Mouse (Mus musculus): ENCODE measurements around the gene Comp.

Comp gene

DNA sequence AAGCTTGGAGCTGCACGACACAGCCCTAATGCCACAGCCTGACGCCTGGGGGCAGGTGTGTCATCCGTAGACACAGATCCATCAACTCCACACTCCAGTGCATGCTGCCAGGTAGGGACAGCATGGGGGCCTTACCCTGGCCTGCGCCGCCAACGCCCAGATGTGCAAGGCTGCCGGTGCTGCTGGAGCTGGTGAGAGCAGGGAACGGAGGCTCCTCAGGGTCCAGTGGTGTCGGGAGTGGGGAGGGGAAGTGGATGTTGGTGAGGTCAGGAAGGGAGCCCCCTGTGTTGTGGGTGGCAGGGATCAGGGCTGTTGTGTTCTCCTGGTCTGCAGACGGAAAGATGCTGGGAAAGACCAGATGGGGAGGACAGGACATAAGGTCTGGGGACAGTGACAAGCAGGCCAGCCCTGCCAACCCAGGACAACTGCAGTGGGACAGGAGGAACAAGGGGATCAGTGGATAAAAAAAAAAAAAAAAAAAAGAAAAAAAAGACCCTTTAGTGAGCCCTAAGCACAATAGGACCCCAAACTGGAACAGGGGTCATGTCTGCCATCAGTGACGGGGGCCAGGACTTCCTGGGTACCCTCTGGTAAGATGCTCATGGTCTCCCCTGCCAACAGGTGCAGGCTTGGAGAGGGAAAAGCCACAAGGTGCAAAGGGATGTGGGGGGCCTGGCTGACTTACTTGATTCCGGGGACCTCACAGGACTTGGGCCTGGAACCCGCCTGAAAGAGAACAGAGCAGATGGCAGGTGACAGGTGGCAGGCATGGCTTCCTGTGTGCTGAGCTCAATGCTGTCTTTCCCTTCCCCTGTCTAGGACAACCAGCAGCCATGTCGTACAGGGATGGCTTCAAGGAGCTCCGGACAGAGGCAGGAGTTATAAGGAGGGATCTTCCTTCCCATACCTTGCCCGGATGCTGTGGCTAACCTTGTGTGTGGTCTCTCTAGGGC, 24.5 kb downstream of the Comp start:
- no peak for DNase-seq (ENCODE audit: low spot score)

DNA sequence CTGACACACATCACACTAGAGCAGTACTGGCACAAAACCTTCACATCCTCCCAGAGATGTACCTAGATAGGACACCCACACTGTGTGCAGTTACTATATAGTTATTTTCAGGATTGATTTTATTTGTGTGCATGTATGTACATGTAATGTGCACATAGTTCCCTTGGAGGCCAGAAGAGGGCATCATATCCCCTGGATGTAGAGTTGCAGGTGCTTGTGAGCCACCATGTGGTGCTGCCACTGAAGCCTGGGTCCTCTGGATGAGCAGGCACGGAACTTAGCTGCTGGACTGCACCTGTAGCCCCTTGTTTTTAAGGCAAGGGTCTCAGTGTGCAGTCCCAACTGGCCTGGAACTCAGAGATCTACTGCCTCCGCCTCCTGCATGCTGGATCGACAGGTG, 30.9 kb downstream of the Comp start:
- no peak for DNase-seq (ENCODE audit: low spot score)

DNA sequence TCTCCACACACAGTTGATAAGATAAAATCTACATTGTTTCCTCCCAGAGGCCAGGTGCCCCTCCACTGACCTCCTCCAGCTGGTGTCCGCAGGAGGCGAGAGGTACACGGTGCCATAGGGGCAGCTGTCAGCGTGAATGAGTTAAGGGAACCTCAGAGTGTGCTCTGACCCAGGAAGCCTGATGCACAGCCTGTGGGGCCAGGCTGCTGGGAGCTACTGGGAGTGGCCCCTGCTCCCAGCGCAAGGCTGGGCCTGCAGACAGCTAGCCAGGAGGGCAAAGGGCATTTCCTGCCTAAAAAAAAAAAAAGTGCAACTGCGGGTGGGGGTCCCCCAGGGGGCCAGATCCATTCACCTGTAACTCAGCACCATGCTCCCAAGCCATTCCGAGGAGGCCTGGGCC, 31.8 kb downstream of the Comp start:
- DNase-seq (ENCODE audit: low spot score) = no peak

DNA sequence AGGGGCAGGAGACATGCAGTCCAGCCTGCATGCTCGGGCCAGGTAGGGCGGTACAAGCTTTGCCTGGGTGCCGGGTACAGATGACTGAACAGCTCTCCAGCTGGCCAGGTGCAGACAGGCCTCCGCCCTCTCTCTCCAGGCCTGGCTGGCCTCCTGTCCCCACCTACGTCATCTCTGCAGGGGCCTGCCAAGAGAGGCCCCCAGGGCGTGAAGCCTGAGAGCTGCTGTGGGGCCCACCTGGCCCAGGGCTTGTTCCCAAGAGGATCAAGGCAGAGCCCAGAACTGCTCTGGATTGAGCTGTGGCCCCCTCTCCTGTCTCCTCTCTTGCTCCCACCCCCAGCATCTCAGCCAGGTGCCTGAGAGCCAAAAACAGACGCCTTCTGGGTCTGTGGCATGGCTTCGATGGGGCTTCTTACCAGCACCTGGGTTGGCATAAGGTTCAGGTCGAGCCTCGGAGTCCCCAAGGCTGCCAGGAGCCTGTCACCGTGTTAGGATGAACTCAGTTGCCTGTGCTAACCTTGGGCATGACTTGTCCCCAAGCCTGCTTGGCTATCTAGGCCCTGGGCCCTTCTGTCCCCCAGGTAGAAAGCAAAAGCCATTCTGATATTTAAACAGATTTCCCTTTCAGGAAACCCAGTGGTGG, 33.2 kb downstream of the Comp start:
- DNase-seq (ENCODE audit: low spot score) = no peak

DNA sequence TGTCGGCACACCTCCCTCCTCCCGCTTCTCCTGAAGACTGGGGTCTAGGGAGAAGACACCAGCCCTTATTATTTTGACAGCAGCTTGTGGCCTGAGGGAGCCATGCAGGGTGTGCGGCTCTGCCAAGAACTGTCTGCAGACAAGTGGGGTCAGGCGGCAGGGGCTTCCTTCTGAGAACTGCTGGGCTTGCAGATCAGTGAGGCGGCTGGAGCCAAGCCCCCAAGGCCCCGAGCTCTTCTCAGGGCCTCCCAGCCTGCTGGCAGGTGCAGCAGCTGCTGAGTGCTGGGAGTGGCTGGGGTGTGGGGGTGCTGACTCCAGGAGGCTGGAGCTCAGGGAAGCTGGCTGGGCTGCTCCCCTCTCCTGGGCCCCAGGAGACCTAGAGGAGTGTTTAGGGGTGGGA, 34.9 kb downstream of the Comp start:
- no peak for DNase-seq (ENCODE audit: low spot score)

DNA sequence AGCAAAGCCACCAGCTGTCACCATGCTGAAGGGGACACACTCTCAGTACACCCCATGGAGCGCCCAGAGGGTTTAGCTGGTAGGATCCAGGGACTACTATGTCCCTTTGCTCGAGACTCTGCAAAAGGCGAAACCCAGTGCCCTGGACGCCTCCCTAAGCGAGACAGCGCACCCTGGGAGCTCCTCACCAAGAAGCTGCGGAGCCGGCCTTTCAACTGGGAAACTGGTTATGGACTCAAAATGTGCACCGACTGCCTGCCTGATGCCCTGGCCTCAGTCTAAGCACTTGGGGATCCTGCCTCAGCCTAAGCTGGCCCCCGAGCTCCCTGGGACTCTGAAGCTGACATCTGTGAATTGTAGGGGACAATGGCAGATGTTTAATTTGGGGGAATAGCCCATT, 35.7 kb downstream of the Comp start:
- no peak for DNase-seq (ENCODE audit: low spot score)

DNA sequence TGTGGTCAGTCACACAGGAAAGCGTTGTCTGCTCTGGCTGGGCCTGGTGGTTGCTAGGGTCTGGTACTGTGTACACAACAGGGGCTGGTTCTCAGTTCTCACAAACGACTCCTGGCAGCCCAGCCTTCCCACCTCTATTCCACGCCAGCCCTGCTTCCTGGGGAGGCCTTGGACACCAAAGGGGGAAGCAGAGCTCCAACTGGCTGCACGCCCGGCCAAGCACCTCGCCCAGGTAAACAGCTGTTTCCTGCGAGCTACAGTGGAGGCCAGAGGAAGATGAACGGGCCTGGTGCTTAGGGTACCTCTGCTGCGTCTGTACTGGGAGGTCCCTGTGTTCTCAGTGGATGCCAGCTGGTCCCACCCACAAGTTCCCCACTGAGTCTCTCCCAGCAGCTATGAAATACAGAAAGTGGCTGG, 36.1 kb downstream of the Comp start:
- DNase-seq (ENCODE audit: low spot score) = peak; percentile 46

DNA sequence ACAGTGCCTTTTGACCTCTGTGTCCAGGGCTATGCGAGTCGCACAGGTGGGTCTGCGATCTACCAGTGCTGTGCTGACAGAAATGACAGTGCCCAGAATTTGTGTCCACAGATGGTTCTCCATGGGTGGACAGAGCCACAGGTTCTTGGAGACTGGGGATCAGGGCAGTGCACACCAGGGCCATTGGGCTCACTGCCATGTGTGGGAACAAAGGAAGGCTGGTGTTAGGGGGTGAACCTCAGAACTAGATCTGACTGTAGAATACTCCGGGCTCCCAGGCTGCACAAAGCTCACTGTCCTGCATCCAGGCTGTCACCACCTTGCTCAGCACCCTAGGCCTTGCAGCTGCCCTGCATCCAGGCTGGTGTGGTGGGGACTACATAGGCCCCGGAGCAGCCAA, 36.9 kb downstream of the Comp start:
- no peak for DNase-seq (ENCODE audit: low spot score)

DNA sequence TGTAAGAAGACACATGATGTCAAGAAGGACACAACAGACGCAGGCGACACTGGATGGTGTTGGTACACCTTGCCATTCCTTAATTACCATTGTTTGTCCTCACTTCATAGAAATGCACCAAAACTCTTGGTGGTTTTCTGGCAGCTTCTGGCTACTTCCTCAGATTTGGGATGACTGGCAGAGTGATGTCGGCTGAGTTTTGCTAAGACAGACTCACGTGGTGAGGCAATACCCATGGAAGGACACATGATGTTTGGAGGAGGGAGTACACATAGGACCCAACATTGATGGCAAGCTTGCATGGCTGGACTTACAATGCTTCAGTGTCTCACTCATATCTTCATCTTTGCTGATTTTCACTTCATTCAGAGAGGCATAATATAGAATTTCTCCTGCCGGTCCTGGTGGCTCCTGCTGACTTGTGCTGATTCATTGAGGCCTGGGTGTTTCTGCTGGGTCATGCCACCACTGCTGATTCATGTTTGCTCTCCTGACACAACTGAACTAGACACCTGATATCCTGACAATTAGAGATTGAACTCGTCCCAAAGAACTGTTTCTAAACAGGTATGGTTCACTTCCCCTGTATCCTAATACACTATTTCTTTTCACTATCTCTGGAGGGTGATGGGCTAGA, 41.1 kb downstream of the Comp start:
- no peak for DNase-seq (ENCODE audit: low spot score)

DNA sequence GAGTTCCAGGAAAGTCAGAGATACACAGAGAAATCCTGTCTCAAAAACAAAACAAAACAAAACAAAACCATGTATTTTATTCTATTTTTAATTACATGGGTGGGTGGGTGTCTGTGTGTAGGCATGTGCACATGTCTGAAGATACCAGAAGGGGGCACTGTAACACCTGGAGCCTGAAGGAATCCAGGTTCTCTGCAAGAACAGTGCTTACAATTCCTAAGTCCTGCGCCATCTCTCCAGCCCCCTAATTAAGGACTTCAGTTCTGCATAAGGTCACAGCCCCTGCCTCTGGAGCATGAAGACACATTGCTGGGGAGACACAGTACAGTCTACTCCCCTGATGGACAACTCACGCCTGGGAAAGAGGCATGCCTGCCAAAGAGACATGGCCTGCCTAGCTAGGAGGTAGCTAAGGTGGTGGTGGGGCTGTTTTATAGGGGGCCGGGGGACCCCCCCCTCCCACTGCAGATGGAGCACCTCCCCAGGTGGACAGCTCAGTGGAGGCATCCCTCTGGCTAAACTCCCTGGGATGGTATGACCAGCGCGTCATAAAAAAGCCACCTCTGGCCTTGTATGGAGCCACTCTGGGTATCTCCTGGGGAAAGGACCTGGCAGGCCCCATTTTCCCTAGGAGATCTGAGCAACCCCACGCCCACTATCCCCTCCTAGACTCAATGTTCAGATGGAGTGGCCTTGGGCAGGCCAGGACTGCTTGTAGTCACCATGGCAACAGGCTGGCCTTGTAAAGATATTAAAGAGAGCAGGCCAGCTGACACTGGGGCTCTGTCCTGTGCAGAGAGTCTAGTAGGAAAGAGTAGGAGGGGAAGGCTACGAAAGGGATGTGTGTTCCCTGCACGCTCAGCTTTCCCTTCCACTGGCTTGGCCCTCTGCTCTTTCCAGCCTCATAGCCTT, 42.4 kb downstream of the Comp start:
- no peak for DNase-seq (ENCODE audit: low spot score)

DNA sequence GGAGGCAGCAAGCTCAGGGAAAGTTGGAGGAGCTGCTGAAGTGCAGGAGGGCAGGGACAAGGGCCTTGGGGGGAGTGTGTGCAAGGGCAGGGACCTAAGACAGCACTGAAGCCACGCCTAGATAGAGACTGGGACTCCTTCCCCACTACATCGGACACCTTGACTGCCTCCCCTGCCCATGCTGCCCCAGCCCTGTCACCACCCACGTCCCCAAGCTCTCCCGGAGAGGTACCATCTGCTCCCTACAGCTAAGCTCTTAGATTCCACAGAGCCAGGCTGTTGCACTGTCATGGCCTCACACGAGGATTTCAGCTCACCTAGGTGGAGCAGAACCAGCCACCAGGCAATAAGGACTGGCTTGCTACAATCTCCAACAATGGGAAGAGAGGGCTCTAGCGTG, 43.6 kb downstream of the Comp start:
- no peak for DNase-seq (ENCODE audit: low spot score)

DNA sequence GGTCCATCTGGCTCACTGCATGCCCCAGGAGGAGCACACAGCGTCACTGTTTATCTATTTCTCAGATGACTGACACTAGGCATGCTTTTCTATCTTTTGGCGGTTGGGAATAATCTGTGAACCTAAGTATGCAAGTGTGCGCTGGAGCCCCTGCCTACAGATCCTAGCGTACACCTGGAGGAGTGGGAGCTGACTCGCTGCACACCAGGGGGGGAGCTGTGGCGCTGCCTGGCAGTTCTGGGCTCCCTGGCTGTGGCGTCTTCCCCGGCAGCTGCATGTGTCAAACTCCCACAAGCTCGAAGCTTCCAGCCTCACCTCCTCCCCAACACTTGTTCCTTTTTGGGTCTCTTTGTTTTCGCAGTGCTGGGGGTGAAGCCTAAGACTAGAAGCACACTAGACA, 44.6 kb downstream of the Comp start:
- no peak for DNase-seq (ENCODE audit: low spot score)

DNA sequence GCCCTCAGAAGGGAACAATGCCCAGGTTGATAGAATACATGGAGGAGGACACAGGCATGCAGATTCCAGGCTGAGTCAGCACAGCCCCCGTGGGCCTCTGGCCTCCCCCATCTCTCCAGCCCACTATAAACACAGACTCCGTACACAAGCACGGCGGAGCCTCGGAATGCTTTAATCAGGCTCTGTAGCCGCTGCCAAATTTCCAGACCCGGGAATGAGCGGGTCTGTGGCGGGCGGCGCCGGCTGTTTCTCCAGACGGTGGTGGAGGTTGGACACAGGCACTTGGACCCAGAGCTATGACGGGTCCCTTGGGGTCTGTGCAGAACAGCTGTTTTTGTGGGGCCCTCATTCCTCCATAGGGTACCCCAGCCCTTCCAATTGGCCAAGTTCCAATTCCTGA, 45.6 kb downstream of the Comp start:
- no peak for DNase-seq (ENCODE audit: low spot score)

DNA sequence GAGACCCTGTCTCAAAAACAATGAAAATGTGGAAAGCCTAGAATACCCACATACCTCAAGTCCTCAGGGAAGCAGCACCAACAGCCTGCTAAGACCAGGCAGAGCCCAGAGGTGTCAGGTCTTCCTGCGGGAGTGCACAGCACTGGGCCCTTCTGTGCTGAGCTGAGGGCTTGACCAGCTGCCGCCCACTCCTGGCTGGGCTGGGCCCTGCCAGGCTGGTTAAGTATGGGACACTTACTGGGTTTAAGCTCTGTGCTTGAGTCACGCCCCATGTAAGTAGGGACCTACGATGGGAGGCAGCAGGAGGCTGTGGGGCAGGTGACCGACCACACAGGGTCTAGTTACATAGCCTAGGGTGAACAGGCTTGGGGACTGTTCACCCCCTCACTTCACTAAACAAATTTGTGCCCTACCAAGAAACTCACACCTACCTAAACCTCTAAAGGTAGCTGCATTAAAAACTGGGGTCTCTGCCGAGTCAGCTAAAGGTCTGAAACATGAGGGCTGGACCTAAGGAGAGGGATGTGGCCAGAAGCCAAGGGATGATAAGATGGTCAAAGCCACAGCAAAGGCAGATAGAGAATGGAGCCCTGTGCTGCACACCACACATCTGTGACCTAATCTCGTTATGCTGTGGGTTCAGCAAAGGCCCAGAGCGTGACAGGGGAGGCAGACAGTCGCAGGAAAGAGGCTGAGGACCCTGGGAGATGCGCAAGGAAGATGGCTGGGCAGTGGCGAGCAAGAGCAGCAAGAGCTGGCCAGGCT, 46.7 kb downstream of the Comp start:
- no peak for DNase-seq (ENCODE audit: low spot score)

DNA sequence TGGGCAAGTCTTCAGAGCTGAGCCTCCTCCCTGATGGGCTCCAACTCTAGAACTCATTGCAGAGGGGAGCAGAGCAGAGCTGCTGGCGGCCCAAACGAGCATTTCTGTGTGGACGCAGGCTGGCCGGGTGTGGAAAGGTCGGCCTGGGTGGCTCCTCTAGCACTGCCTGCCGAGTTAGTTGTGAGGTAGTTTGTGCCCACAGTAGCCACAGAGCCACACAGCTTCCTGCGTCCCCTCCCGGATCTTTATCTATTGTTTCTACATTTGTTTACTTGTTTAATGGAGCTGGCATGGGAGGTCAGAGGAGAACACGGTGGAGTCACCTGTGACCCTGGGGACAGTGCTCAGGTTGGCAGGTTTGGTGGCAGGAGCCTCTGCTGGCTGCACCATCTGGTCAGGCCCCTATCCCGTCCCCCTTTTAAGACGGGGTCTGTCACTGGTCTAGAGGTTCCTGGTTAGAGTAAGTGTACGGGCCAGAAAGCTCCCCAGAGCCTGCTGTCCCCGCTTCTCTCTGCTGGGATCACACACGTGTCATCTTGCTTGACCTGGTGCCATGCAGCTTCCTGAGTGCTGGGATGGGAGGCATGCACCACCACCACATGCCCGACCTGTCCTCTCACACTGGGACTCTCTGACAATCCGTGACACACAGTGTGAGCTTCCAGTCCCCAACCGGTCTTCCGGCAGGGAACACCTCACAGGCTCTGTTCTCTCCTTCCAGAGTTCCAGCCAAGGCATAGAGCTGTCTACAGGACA, 48.2 kb downstream of the Comp start:
- DNase-seq (ENCODE audit: low spot score) = no peak

DNA sequence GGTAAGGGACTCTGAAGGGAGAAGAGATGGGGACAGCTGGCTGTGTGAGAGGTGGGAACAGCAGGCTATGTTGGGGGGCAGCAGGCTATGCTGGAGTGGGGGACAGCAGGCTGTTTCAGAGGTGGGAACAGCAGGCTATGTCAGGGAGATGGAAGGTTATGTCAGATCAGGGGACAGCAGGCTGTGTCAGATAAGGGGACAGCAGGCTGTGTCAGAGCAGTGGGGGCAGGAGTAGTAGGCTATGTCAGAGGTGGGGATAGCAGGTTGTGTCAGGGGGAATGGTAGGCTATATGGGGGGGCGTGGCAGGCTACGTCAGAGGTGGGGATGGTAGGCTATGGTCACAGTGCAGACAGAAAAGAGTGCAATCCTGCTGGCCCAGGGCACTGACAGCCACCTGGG, 49.4 kb downstream of the Comp start:
- DNase-seq (ENCODE audit: low spot score) = no peak

DNA sequence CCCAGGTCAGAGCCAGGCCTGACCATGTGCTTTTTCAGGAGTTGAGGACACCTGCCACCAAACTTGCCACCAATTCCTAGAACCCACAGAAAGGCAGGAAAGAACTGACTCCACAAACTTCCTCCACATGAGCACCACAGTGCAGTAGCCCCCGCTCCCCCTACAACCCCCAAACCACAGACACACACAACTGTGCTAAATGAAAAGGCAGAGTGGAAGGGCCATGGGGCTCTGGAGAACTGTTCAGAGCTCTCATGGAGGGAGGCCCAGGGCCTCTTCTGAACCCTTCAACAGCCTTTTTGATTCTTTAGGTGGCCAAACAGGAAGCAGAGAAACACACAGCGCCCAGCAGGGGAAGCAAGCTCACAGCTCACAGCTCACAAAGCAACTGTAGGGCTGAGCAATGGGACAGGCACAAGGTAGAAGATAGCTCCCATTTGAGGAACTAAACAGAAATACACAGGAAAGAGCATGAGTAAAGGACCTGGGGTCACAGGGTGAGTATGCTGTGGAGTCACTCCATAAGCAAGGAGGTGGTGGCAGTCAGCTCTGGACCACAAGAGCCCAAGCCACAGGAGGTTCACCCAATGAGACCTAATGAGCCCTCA, 53.0 kb downstream of the Comp start:
- no peak for DNase-seq (ENCODE audit: low spot score)

DNA sequence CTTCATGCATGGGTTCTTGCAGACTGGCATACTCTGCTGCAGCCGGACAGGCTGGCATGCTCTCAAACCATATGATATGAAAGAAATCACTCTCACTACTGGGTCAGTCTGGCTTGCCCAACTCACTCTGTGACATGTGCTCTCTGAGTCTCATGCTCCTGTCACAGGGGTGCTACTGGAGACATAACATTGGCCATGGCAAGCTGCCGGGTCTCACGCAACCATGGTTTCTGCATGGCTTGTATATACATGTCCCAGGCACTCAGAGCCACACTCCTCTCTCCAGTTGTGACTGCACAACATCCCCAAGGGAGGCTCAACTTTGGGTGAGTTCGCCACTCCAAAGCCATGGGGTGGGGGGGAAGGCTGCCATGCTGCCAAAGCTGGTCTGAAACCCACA, 57.9 kb downstream of the Comp start:
- no peak for DNase-seq (ENCODE audit: low spot score)

Data from ovary, postnatal 14 days (tissue).